Mouse (Mus musculus) spleen, postnatal 10 days (tissue): Measurements from ENCODE around the gene Gm5150.
"Not testable (repeated sequence)": the region's sequence is repeated elsewhere in the genome, so short reads cannot be mapped to it uniquely, and the experiment has no call there.

Experiments used
- DNase-seq, 2 experiments: peaks; one replicate each; pipeline ENCODE4 v3.0.0; 2021 to 2022; ENCODE audit warnings: low spot score in 2 of 2

The Gm5150 gene

GRCm38 (mm10) chr3:16006215-16006614, at the start of gene Gm5150:
Gm5150 (minus strand) TSS chr3:16006437.
- no peak for DNase-seq

GRCm38 (mm10) chr3:16051736-16052135, 45.5 kb upstream of the Gm5150 start:
- DNase-seq, result not testable (repeated sequence)

GRCm38 (mm10) chr3:16047288-16047687, 41.1 kb upstream of the Gm5150 start:
- no peak for DNase-seq

GRCm38 (mm10) chr3:16043315-16043714, 37.1 kb upstream of the Gm5150 start:
- DNase-seq, result peak in 1 of 2 experiments; percentile 26

DNA sequence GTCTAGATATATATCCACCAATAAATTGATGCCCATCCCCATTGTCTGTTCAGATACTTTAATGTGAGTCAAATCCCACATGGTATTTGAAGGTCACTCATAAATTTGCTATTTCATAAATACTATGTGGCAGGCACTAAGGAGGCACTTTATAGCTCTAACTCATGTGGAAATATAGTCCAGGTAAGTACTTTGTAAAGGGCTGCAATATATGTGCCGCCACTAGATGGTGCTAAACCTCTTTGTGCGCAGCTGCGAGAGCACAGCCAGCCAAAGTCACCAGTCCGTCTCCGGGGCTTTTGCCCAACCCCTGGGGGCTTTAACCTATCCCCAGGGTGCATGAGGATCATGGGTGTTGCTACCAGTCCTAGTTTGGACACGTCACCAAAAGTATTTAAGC, 18.8 kb upstream of the Gm5150 start:
- peak; percentile 7 to 44 for DNase-seq

DNA sequence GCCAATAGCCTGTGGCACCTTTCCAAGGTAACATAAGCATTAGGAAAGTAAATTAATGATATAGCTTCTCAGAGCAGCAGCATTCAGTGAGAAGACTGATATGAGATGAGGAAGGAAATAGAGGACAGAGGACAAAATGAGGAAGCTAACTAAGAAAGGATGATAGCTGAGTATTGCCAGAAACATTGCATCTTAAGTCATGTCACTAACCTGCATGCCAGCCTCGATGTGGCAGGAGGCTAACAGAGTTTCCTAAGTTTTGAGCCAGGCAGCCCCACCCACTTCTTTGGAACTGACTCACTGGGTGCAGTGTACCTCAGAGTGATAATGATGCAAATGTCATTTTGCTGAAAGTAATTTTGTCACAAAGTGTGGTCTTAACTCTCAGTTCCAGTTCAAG, 16.0 kb upstream of the Gm5150 start:
- DNase-seq, result no peak

GRCm38 (mm10) chr3:16014456-16014855, 8.2 kb upstream of the Gm5150 start:
- DNase-seq, result not testable (repeated sequence)

DNA sequence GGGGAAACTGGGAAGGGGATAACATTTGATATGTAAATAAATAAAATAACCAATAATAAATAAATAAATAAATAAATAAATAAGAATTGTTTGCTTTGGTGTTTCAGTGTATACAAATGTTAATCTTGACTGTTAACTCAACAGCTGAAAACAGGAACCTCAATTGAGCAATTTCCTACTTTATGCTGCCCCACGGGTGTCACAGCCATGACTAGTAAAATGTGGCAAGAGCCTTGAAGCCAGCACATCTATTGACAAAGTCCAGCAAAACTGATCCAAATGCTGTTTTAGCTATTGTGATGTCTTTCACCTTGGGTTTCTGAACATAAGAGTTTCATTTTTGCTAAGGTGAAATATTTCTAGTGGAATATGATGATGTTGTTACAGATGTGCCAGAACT, 1.6 kb upstream of the Gm5150 start:
- no peak for DNase-seq

DNA sequence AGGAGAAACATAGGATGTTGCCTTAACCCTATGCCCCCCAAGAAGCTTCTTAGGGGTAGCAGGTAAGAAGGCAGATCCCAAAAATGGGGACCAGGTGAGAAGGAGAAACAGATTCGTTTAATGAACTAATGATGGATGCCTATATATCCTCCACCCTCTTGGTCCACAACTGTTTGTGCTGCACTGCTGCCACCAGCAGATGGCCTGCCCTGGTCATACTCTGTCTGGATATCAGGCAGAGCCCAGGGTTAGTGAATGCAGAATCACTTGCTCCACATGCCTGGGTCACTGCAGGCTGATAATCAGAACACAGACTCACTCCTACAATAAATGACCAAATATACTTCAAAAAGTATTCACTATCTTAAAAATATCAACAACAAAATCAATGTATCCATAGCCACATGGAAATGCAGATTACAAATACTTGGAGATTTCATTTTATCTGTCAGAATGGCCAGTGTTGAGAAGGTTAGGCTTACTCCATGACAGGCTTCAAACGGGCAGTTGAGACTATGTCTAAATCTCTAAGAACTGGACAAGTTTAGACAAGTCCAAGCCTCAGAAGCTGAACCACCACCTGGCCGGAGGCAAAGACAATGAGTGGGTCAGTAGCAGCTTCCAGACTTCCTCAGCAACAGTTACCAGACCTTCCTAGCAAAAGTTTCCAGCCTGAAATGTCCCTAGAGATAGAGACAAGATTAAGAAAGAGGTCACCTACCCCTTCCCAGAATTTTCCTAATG, 2.2 kb downstream of the Gm5150 start:
- no peak for DNase-seq

DNA sequence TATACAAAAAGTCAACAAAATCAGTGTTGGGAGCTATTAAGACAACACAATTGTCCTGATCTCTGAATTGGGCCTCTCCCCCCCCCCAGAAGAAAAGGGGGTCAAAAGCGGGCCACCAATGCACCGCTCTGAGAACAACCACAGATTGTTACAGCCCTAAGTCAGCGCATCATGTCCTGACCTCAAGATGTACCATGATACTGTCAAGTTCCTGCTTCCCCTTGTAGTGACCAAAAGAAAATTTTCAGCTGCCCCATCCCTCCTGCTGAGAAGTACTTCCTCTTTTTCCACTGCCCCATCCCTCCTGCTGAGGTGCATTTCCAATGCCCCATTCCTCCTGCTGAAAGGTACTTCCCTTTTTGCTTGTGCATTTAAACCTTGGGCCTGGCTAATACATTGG, 6.8 kb downstream of the Gm5150 start:
- DNase-seq, result not testable (repeated sequence)

GRCm38 (mm10) chr3:15982216-15982615, 24.0 kb downstream of the Gm5150 start:
- no peak for DNase-seq

GRCm38 (mm10) chr3:15956921-15957320, 49.3 kb downstream of the Gm5150 start:
- no peak for DNase-seq
